Mouse (Mus musculus) bone marrow macrophage, adult 2 months (primary cell): Measurements from ENCODE around the gene Mboat7.

Experiments
- CTCF ChIP-seq: IDR thresholded peaks from 2 replicates; pipeline ENCODE4 v1.5.1; 2012; ENCODE audit warnings: low read depth, mild to moderate bottlenecking, low read length, moderate library complexity
- POLR2A ChIP-seq: IDR thresholded peaks from 2 replicates; pipeline ENCODE4 v1.6.1; 2012; ENCODE audit warnings: mild to moderate bottlenecking, low read depth, low read length, borderline replicate concordance

DNA sequence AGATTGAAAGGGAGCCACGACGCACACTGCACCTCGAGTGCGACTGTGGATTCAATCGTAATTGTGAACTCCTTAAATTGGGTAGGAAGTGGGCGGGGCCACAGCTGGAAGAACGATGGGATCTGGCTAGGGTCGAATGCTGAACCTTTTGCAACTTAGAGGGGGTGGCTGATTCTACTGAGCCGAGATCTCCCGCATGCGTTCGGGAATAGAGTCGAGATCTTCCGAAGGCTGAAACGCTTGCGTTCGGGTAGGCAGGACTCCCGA is 419 bp upstream of the Mboat7 start:
- TF ChIP-seq CTCF (no peak), POLR2A (no peak)
